Mouse (Mus musculus): Measurements from ENCODE around the gene Ccdc65. TPM values are rescaled to one million over a fixed set of nuclear protein-coding genes. Genes with fewer than 3 reads are reported as not detected.
A peak's percentile ranks its signal among the peaks of the same experiment; 100 is the strongest.

The Ccdc65 gene
- polyA plus RNA-seq, 1 experiment = 0.48 TPM

DNA sequence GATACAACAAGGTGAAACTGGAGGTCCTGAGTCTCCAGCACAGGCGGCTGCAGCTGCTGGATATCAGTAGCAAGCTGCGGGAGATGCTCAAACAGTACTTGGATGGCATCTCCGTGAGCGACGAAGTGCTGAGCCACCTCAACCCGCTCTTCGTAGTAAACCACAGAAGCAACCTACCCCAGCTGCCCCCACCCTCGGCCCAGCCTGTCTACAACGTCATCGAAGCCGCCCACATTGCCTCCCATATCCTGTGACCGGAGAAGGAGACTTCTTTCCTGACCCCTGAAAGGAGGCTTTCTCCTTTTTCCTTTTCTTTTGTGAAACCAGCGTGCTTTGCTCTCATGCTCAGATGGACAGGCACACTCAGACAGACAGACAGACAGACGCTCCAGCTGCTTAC lies 14.8 kb downstream of the Ccdc65 start:
- Histone ChIP-seq H3K79me2 (ENCODE audit: control insufficient read depth, insufficient read depth) (no peaks in the 10 kb centered on the region), H3ac (ENCODE audit: control insufficient read depth, insufficient read length, low read depth) (no peak overlapping the region), H3K4me3 (ENCODE audit: insufficient read depth, poor library complexity, severe bottlenecking) (no peak overlapping the region), H3K36me3 (ENCODE audit: control insufficient read depth, insufficient read depth) (no peaks in the 10 kb centered on the region), H3K27me3 (ENCODE audit: control insufficient read depth, insufficient read depth, insufficient read length) (no peaks in the 10 kb centered on the region), H3K79me3 (ENCODE audit: low read depth) (no peaks in the 10 kb centered on the region)
- no peak for TF ChIP-seq CTCF (IDR thresholded peaks at IDR 0.05; ENCODE audit: control insufficient read depth, insufficient read depth, insufficient read length)
- no peak for TF ChIP-seq CEBPB (IDR thresholded peaks at IDR 0.05; ENCODE audit: low read depth)
- no peak for TF ChIP-seq MYOG (IDR thresholded peaks at IDR 0.05; ENCODE audit: control insufficient read depth, extremely low read depth, insufficient read length)
- TF ChIP-seq MAX (IDR thresholded peaks at IDR 0.05) = no peak
- no peak for TF ChIP-seq FOSL1 (IDR thresholded peaks at IDR 0.05; ENCODE audit: insufficient read depth, low read length, poor library complexity, severe bottlenecking)
- no peak for TF ChIP-seq MYOD1 (IDR thresholded peaks at IDR 0.05; ENCODE audit: control insufficient read depth, insufficient read length, low read depth)
- TF ChIP-seq USF1 (IDR thresholded peaks at IDR 0.05; ENCODE audit: low read depth) = no peak

DNA sequence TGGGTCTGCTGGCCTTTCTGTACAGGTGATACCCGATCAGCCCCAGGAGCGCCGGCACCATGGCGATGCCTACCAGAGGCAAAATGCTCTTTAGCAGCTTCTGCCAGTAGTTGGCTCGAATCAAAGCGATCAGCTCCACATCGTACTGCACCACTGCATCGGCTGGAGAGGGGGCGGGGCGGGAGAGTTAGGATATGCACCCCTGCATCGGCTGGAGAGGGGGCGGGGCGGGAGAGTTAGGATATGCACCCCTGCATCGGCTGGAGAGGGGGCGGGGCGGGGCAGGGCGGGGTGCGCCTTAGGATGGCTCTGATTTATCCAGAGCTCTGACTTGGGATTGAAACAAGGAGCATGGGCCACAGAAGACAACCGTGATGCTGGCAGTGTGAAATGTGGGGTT lies 16.4 kb downstream of the Ccdc65 start:
- H3K79me3 ChIP-seq (ENCODE audit: low read depth) = no peaks in the 10 kb centered on the region
- H3K79me2 ChIP-seq (ENCODE audit: control insufficient read depth, insufficient read depth) = no peaks in the 10 kb centered on the region
- no peak overlapping the region for H3K4me3 ChIP-seq (ENCODE audit: insufficient read depth, poor library complexity, severe bottlenecking)
- H3K27me3 ChIP-seq (ENCODE audit: control insufficient read depth, insufficient read depth, insufficient read length) = no peaks in the 10 kb centered on the region
- no peaks in the 10 kb centered on the region for H3K36me3 ChIP-seq (ENCODE audit: control insufficient read depth, insufficient read depth)
- no peak for TF ChIP-seq CTCF (IDR thresholded peaks at IDR 0.05; ENCODE audit: control insufficient read depth, insufficient read depth, insufficient read length)
- TF ChIP-seq MYOD1 (IDR thresholded peaks at IDR 0.05; ENCODE audit: control insufficient read depth, insufficient read length, low read depth) = no peak
- TF ChIP-seq CEBPB (IDR thresholded peaks at IDR 0.05; ENCODE audit: low read depth) = no peak
- no peak for TF ChIP-seq USF1 (IDR thresholded peaks at IDR 0.05; ENCODE audit: low read depth)
- TF ChIP-seq FOSL1 (IDR thresholded peaks at IDR 0.05; ENCODE audit: insufficient read depth, low read length, poor library complexity, severe bottlenecking) = no peak
- no peak for TF ChIP-seq MYOG (IDR thresholded peaks at IDR 0.05; ENCODE audit: control insufficient read depth, extremely low read depth, insufficient read length)
- TF ChIP-seq MAX (IDR thresholded peaks at IDR 0.05) = no peak
- H3ac ChIP-seq (ENCODE audit: control insufficient read depth, insufficient read length, low read depth) = no peak overlapping the region

DNA sequence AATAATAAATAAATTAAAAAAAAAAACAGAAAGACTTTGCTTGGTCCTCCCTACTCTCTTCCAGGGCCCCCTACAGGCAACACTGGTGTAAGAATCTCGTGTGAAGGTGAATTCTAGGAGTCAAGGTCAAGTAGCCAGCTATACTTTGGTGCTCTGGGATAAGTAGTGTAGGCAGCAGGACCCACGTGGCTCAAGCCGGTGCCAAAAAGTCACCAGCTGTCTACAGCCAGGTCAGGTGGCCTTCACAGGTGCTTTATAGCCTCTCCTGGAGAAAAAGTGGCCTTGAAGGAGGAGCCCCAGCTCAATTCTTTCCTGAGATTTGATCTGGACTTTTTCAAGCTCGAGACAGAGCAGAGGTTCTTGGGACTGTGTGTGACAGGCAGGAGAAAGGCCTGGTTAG lies 18.1 kb downstream of the Ccdc65 start:
- no peak overlapping the region for H3ac ChIP-seq (ENCODE audit: control insufficient read depth, insufficient read length, low read depth)
- no peaks in the 10 kb centered on the region for H3K79me2 ChIP-seq (ENCODE audit: control insufficient read depth, insufficient read depth)
- H3K4me3 ChIP-seq (ENCODE audit: insufficient read depth, poor library complexity, severe bottlenecking) = no peak overlapping the region
- H3K27me3 ChIP-seq (ENCODE audit: control insufficient read depth, insufficient read depth, insufficient read length) = no peaks in the 10 kb centered on the region
- no peaks in the 10 kb centered on the region for H3K36me3 ChIP-seq (ENCODE audit: control insufficient read depth, insufficient read depth)
- TF ChIP-seq FOSL1 (IDR thresholded peaks at IDR 0.05; ENCODE audit: insufficient read depth, low read length, poor library complexity, severe bottlenecking) (no peak), CEBPB (IDR thresholded peaks at IDR 0.05; ENCODE audit: low read depth) (no peak), MAX (IDR thresholded peaks at IDR 0.05) (no peak), MYOD1 (IDR thresholded peaks at IDR 0.05; ENCODE audit: control insufficient read depth, insufficient read length, low read depth) (no peak), MYOG (IDR thresholded peaks at IDR 0.05; ENCODE audit: control insufficient read depth, extremely low read depth, insufficient read length) (no peak), CTCF (IDR thresholded peaks at IDR 0.05; ENCODE audit: control insufficient read depth, insufficient read depth, insufficient read length) (no peak), USF1 (IDR thresholded peaks at IDR 0.05; ENCODE audit: low read depth) (no peak)
- H3K79me3 ChIP-seq (ENCODE audit: low read depth) = no peaks in the 10 kb centered on the region

DNA sequence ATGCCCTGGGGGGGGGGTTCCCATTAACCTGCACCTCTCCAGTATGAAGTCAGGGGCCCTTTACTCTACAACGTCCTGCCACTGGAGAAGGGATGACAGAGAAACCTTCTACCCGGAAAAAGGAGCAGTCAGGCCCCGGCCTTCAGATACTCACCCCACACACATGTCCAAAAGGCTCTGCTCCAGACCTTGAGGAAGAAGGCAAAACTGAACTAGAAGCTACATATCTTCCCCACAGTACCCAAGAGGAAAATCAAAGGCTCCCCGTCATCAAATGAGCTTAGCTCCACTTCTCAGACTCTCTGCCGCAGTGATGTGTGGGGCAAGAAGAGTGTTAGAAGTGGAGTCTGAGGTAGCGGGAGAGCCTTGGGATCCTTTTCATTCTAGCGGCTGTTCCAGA lies 18.7 kb downstream of the Ccdc65 start:
- Histone ChIP-seq H3K27me3 (ENCODE audit: control insufficient read depth, insufficient read depth, insufficient read length) (no peaks in the 10 kb centered on the region), H3K79me2 (ENCODE audit: control insufficient read depth, insufficient read depth) (no peaks in the 10 kb centered on the region), H3ac (ENCODE audit: control insufficient read depth, insufficient read length, low read depth) (peak overlapping the region; percentile 66), H3K36me3 (ENCODE audit: control insufficient read depth, insufficient read depth) (no peaks in the 10 kb centered on the region), H3K4me3 (ENCODE audit: insufficient read depth, poor library complexity, severe bottlenecking) (peak overlapping the region; percentile 55), H3K79me3 (ENCODE audit: low read depth) (no peaks in the 10 kb centered on the region)
- TF ChIP-seq MAX (IDR thresholded peaks at IDR 0.05) = no peak
- no peak for TF ChIP-seq CEBPB (IDR thresholded peaks at IDR 0.05; ENCODE audit: low read depth)
- TF ChIP-seq MYOG (IDR thresholded peaks at IDR 0.05; ENCODE audit: control insufficient read depth, extremely low read depth, insufficient read length) = no peak
- TF ChIP-seq FOSL1 (IDR thresholded peaks at IDR 0.05; ENCODE audit: insufficient read depth, low read length, poor library complexity, severe bottlenecking) = no peak
- no peak for TF ChIP-seq CTCF (IDR thresholded peaks at IDR 0.05; ENCODE audit: control insufficient read depth, insufficient read depth, insufficient read length)
- TF ChIP-seq MYOD1 (IDR thresholded peaks at IDR 0.05; ENCODE audit: control insufficient read depth, insufficient read length, low read depth) = no peak
- no peak for TF ChIP-seq USF1 (IDR thresholded peaks at IDR 0.05; ENCODE audit: low read depth)

DNA sequence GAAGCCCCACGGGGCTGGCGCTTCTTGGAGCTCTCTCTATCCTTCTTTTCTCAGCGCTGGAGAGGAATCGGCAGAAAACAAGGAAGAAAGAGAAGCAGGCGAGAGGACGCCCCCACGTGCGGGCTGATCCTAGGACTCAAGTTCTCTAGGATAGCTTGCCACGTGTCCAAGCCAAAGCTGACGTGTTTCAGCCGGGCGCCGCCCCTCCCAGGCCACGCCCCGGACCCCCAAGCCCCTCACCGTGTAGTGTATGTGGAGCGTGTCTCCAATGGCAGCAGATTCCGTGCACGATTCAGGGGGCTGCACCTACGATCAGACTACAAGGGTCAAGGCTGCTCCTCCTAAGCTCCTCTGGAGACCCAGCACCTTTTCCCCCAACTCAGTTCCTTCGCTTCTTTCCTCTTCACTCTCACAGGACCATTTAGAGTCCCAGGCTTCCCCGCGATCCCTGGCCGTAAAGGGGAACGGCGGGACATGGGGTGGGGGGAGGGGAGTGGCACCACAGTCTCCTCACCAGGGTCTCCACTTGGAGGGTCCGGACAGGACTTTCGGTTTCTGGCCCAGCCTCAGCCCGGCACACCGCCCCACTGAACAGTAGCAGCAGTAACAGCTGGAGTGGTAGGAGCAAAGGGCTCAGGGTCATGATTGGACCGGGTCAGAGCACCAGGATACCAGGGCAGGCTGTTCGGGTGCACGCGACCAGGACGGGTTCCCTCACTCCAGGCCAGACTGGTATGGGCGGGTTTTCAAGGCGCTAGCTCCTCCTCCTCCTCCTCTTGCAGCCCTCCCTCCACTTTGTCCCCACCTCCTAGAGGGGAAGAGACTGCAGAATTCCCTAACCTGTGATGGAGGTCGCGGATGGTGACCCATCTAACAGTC lies 19.7 kb downstream of the Ccdc65 start, which contains the start of gene Fkbp11:
Gene Fkbp11, minus strand, starts transcription at position 756 of the 879 bp plus-strand sequence.
- no peaks in the 10 kb centered on the region for H3K27me3 ChIP-seq (ENCODE audit: control insufficient read depth, insufficient read depth, insufficient read length)
- TF ChIP-seq CTCF (IDR thresholded peaks at IDR 0.05; ENCODE audit: control insufficient read depth, insufficient read depth, insufficient read length) (no peak), FOSL1 (IDR thresholded peaks at IDR 0.05; ENCODE audit: insufficient read depth, low read length, poor library complexity, severe bottlenecking) (no peak), MAX (IDR thresholded peaks at IDR 0.05) (peak; percentile 96), USF1 (IDR thresholded peaks at IDR 0.05; ENCODE audit: low read depth) (peak; percentile 87)
- H3K79me3 ChIP-seq (ENCODE audit: low read depth) = no peaks in the 10 kb centered on the region
- H3K4me3 ChIP-seq (ENCODE audit: insufficient read depth, poor library complexity, severe bottlenecking) = peak within 1 kb of the TSS; percentile 55
- H3K36me3 ChIP-seq (ENCODE audit: control insufficient read depth, insufficient read depth) = no peaks in the 10 kb centered on the region
- H3ac ChIP-seq (ENCODE audit: control insufficient read depth, insufficient read length, low read depth) = peak within 1 kb of the TSS; percentile 66
- H3K79me2 ChIP-seq (ENCODE audit: control insufficient read depth, insufficient read depth) = no peaks in the 10 kb centered on the region

Measured in C2C12 (cell line).